Mouse (Mus musculus) gonadal fat pad, adult 2 months (tissue): Measurements from ENCODE around the gene C1qtnf2. TPM values are rescaled to one million over a fixed set of nuclear protein-coding genes. Genes with fewer than 3 reads are reported as not detected.

ENCODE experiments used
- DNase-seq: peaks from one replicate; pipeline ENCODE4 v3.0.0-alpha.2; 2012; ENCODE audit warnings: low read depth
- polyA plus RNA-seq: library from polyadenylated mRNA; depleted of rRNA; stranded (reverse); fragments of >200 nt; gene quantifications from 2 replicates; pipeline ENCODE4 v1.2.3, GENCODE M21; 2012; rRNA removed

Gene C1qtnf2
- polyA plus RNA-seq, 1 experiment: 11.9 TPM

GRCm38 (mm10) chr11:43531619-43532018, 57.5 kb downstream of the C1qtnf2 start:
- no peak for DNase-seq

- DNase-seq: no peak
These were observed 63.0 kb downstream of the C1qtnf2 start for GRCm38 (mm10) chr11:43537074-43537473.

GRCm38 (mm10) chr11:43539863-43540262, 65.8 kb downstream of the C1qtnf2 start:
- DNase-seq: no peak

Other genes starting within 250 kb of the C1qtnf2 start
- gene Pttg1, start 48.0 kb upstream of the C1qtnf2 start, polyA plus RNA-seq: 19.5 and 21.8 TPM in 2 replicates
- 2.4 and 7.8 TPM in 2 replicates for gene Slu7, start 40.5 kb upstream of the C1qtnf2 start, polyA plus RNA-seq
- gene Ccnjl, start 54.5 kb downstream of the C1qtnf2 start, polyA plus RNA-seq: 2.7 and 4.4 TPM in 2 replicates
- 0.24 and 0.38 TPM in 2 replicates for gene 4933415A04Rik, start 112.8 kb downstream of the C1qtnf2 start, polyA plus RNA-seq
- gene Fabp6, start 127.3 kb downstream of the C1qtnf2 start, polyA plus RNA-seq: 0.37 TPM in 1 of 2 replicates, not detected in the other
- gene Pwwp2a, start 207.7 kb downstream of the C1qtnf2 start, polyA plus RNA-seq: 12.5 and 14.8 TPM in 2 replicates